Mouse (Mus musculus): ENCODE results near the gene Shkbp1.
A peak's percentile ranks its signal among the peaks of the same experiment; 100 is the strongest.

The Shkbp1 gene

DNA sequence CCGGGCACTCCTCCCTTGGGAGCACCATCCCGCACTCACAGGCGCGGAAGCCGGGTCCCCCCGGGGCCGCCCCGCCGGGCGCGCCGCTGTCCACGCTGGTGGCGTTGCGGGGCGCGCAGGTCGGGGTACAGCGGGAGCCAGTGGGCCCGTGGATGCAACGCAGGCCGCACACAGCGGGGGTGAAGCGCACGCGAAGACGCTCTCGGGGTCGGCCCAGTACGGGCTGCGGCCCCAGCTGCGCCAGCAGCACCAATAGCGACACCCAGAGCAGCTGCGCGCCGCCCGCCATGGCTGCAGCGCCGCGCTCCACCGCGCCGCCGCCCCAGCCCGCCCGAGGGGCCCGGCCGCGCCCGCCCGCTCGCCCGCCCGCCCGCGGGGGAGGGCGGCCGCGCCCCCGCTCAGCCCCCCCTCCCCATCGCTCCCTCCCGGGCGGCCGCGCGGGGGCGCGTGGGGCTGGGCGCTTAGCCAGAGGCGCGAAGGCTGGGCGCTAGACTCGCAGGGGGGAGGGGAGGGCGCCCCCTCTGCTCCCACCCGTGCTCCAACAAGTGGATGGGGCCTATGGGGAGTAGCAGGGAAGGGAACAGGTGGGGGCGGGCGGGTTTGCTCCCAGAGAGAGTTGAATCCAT is 22.4 kb downstream of the Shkbp1 start:
- DNase-seq (ENCODE audit: low spot score in 2 of 2): no peak

DNA sequence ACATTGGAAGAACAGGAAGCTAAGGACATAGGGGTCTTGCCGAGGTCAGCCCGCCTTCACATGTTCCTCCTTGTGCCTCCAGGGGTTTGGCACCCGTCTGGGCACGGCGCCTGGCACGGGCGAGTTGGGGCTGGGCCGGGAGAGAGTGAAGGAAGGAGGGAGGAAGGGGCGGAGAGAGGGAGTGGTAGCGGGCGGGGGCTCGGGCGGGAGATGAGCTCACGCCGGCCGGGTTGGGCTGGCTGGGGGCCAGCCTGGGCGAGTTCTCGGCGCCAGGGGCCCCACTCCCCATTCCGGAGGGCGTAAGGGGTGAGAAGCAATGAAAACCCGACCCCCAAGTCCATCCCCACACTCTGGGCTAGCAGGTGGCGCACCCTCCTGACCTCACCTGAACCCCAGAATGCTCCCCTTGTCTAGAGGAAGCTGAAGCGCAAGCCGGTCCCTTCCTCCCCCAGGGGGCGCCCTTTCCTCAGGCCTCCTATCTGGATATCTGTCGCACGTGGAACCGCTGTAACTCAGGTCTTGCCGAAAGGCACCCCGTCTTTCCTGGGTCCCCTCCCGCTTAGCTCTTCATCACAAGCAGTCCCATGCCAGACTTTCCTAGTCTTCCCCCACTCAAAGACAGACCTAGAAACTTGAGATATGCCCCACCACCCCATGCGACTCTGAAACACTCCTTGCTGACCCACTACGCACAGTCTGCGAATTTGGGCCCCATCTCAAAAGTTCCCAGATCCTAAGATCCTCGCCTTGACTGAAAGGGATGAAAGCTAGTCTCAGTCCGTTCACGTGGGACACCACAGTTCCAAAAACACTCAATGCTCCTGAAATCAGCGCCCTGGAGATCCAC is 23.2 kb downstream of the Shkbp1 start:
- DNase-seq (ENCODE audit: low spot score in 2 of 2): peak; percentile 70 to 73

DNA sequence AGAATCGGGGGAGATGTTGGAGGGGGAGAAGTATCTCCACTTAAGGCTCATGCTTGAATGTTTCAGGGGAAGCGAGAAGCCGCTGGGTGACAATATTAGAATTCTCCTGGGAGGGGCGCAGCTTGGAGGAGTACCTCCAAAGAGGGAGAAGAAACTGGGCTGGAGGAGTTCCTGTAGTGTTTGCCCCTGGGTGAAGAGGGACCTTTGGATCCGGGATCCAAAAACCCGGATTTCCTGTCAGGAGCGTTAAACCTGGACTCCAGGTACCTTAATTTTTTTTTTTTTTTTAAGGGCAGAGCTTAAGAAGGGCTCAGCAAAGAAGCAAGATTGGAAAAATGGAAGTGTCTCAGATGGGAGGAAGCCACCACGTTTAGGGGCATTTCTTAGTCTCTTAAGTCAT is 24.0 kb downstream of the Shkbp1 start:
- no peak for DNase-seq (ENCODE audit: low spot score in 2 of 2)

GRCm38 (mm10) chr7:27331541-27331851 is 24.3 kb downstream of the Shkbp1 start:
- DNase-seq (ENCODE audit: low spot score in 2 of 2): no peak

GRCm38 (mm10) chr7:27330709-27331540 is 24.9 kb downstream of the Shkbp1 start:
- DNase-seq (ENCODE audit: low spot score in 2 of 2): peak in 1 of 2 experiments; percentile 63

- DNase-seq (ENCODE audit: low spot score in 2 of 2): no peak
Measured at GRCm38 (mm10) chr7:27329981-27330380, 25.8 kb downstream of the Shkbp1 start.

DNA sequence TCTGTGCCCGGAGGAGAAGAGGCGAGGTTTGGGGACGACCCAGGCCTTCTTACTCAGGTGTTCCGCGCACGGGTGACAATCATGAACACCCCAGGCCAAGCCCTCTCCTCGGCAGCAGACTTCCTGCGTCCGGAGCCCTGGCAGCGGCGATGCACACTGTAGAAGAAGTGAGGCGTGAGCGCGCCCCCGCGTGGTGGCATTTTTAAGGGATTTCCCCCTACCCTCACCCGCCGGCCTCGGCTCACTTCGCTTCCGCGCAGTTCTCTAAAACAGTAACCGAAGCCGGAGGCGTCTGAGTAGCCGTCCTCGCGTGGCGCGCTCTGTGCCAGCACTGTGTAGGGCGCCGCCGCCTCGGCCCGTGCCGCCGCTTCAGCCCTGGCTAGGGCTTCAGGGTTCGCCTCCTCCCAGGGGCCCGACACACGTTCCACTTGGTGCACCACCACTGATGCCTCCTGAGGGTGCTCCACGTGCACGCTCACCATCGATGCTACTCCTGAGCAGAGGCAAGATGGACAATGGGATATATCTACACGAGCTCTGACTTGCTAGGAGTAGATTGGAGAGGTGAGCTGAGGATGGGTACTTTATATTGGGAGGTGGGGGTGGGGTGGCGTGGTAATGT is 26.4 kb downstream of the Shkbp1 start:
- peak in 1 of 2 experiments; percentile 76 for DNase-seq (ENCODE audit: low spot score in 2 of 2)

- DNase-seq (ENCODE audit: low spot score in 2 of 2): no peak
Measured at GRCm38 (mm10) chr7:27328648-27329047, 27.2 kb downstream of the Shkbp1 start.

GRCm38 (mm10) chr7:27328161-27328560 is 27.7 kb downstream of the Shkbp1 start:
- no peak for DNase-seq (ENCODE audit: low spot score in 2 of 2)

- DNase-seq (ENCODE audit: low spot score in 2 of 2): no peak
Measured at GRCm38 (mm10) chr7:27327500-27327899, 28.3 kb downstream of the Shkbp1 start.

DNA sequence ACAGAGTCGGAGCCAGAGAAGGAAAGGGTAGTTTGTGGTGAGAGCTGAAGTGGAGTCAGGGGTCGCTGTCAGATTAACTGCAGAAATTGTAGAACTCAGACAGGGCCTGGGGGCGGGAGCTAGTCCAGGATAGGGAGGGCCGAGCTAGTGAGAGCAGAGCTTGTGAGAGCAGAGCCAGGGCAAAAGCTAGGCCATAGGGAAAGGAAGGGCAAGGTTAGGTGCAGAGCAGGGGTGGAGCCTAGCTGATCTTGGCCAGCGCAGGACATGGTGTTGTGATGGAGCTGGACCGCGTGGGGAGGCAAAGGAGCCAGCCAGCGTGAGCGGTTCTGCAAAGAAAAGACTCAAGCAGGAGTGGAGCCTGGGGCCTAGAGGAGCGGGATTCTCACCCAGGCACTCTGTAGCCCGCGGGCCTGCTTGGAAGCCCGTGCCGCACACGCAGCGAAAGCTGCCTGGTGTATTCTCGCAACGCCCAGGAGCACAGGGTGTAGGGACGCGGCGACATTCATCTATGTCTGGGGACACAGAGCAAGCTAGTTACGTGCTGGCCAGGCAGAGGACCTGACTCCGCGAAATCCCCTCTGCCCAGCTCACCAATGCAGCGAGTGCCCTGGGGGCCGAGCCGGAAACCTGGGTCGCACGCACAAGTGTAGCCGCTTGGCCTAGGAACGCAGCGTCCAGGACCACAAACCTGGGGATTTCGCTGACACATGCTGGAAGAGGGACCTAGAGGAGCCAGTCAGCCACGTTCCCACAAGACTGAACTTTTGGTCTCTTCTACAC is 29.5 kb downstream of the Shkbp1 start:
- no peak for DNase-seq (ENCODE audit: low spot score in 2 of 2)

DNA sequence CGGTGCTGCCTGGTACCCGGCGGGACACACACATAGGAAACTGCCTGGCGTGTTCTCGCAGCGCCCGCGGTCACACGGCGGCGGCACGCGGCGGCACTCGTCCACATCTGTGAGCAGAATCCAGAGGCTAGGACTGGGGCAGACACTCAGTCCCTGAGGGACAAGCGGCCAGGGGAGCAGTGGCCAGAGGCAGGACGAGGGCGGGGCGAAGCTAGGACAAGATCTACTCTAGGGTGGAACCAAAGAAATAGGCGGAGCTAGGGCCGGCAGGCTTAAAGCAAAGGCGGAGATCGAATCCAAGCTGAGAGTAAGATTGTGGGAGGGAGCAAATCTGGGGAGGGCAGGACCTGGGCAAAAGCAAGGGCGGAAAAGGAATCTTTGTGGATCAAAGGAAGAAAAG is 30.1 kb downstream of the Shkbp1 start:
- no peak for DNase-seq (ENCODE audit: low spot score in 2 of 2)

GRCm38 (mm10) chr7:27324928-27325327 is 30.9 kb downstream of the Shkbp1 start:
- DNase-seq (ENCODE audit: low spot score in 2 of 2): no peak

DNA sequence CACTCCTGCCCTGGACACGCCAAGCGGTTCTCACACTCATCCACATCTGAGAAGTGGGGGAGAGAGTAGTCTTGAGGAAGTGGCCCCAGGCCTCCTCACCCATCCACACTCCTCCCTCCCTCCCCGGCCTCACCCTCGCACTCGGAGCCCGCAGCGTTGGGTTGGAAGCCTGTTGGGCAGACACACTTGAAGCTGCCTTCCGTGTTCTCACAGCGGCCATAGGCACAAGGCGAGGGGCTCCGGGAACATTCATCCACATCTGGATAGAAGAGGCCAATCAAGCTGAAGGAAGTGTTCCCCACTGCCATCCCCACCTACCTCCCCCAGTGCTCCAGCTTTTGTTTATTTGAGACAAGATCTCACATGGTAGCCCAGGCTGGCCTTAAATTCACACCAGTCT is 31.7 kb downstream of the Shkbp1 start:
- no peak for DNase-seq (ENCODE audit: low spot score in 2 of 2)

GRCm38 (mm10) chr7:27323001-27323400 is 32.8 kb downstream of the Shkbp1 start:
- no peak for DNase-seq (ENCODE audit: low spot score in 2 of 2)

DNA sequence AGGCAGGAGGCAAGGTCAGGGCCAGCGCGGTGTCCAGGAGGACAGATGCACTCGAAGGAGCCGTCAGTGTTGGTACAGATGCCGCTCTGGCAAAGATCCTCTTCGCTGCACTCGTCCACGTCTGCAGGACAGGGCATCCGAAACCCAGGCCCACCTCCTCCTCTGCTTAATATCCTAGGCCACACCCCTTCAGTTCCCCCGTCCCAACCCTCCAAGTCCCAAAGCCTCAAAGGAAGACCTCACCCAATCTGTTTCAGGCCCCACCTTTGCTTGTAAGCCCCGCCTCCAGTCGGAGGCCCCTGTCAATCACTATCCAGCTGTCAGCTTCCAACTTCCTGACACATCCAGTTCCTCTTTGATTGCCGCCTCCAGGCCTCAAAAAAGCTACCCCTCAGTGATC is 33.5 kb downstream of the Shkbp1 start:
- no peak for DNase-seq (ENCODE audit: low spot score in 2 of 2)

- DNase-seq (ENCODE audit: low spot score in 2 of 2): no peak
Measured at GRCm38 (mm10) chr7:27319411-27319810, 36.4 kb downstream of the Shkbp1 start.

GRCm38 (mm10) chr7:27315958-27316357 is 39.9 kb downstream of the Shkbp1 start:
- no peak for DNase-seq (ENCODE audit: low spot score in 2 of 2)

- no peak for DNase-seq (ENCODE audit: low spot score in 2 of 2)
Measured at GRCm38 (mm10) chr7:27314393-27314792, 41.4 kb downstream of the Shkbp1 start.

- DNase-seq (ENCODE audit: low spot score in 2 of 2): no peak
Measured at GRCm38 (mm10) chr7:27311651-27312284, 44.1 kb downstream of the Shkbp1 start.

DNA sequence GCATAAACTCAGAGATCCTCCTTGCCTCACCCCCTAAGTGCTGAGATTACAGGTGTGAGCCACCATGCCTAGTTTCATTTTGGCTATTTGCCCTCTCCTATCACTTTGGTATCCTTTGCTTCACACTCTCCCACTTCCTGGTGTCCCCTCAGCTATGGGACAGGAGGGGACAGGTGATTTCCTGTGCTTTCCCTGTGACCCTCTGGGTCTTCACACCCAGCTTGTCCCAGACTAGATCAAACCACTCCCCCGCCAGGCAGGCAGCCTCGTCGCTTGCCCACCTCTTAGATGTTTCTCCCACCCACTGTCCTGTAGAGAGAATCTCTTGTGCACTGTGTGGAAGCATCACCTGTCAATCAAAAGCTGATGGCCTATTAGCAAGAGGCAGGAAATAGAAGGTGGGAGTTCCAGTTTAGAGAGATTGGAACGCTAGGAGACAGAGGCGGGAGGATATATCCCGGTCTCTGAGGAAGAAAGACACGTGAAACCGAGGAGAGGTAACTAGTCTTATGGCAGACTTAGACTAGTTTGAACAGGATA is 44.8 kb downstream of the Shkbp1 start:
- DNase-seq (ENCODE audit: low spot score in 2 of 2): no peak

All from frontal cortex, postnatal 14 days (tissue).